Mouse (Mus musculus) frontal cortex, adult (tissue): Measurements from ENCODE around the gene Zfp599.
"Not testable (repeated sequence)": the region's sequence is repeated elsewhere in the genome, so short reads cannot be mapped to it uniquely, and the experiment has no call there.

Experiments
- ATAC-seq: cut with Nextera tagmentation; 2 replicates; pipeline ENCODE4 v1.9.2; 2017; ENCODE audit warnings: mild to moderate bottlenecking, moderate library complexity, mixed read lengths; ENCODE audit not compliant: low TSS enrichment

Gene Zfp599

GRCm38 (mm10) chr9:22259184-22260091, at the start of gene Zfp599:
Gene Zfp599, minus strand, starts transcription at chr9:22259895.
- ATAC-seq = peak; percentile 100

GRCm38 (mm10) chr9:22307920-22308262, 48.2 kb upstream of the Zfp599 start:
- not testable (repeated sequence) for ATAC-seq

- peak; percentile 98 for ATAC-seq
These were observed 47.6 kb upstream of the Zfp599 start, which contains the start of gene Zfp810 for GRCm38 (mm10) chr9:22307156-22307919. Gene Zfp810, minus strand, starts transcription at chr9:22307648.

- ATAC-seq = peak; percentile 73
These were observed 47.0 kb upstream of the Zfp599 start for GRCm38 (mm10) chr9:22306726-22307125.

- ATAC-seq = no peak
These were observed 42.5 kb upstream of the Zfp599 start for GRCm38 (mm10) chr9:22302199-22302598.

- ATAC-seq = no peak
These were observed 19.0 kb upstream of the Zfp599 start for GRCm38 (mm10) chr9:22278733-22279132.

GRCm38 (mm10) chr9:22268886-22269285, 9.2 kb upstream of the Zfp599 start:
- no peak for ATAC-seq

GRCm38 (mm10) chr9:22262611-22263010, 2.9 kb upstream of the Zfp599 start:
- ATAC-seq = no peak

GRCm38 (mm10) chr9:22261594-22261993, 1.9 kb upstream of the Zfp599 start:
- no peak for ATAC-seq

- no peak for ATAC-seq
These were observed 362 bp upstream of the Zfp599 start for GRCm38 (mm10) chr9:22260092-22260422.

GRCm38 (mm10) chr9:22258784-22259183, 911 bp downstream of the Zfp599 start:
- ATAC-seq = no peak

- no peak for ATAC-seq
These were observed 3.1 kb downstream of the Zfp599 start for GRCm38 (mm10) chr9:22256579-22256978.

GRCm38 (mm10) chr9:22244242-22244641, 15.5 kb downstream of the Zfp599 start:
- no peak for ATAC-seq

GRCm38 (mm10) chr9:22240001-22240400, 19.7 kb downstream of the Zfp599 start:
- ATAC-seq = no peak

- no peak for ATAC-seq
These were observed 29.1 kb downstream of the Zfp599 start for GRCm38 (mm10) chr9:22230556-22230955.

- no peak for ATAC-seq
These were observed 29.6 kb downstream of the Zfp599 start for GRCm38 (mm10) chr9:22230061-22230460.

GRCm38 (mm10) chr9:22229386-22230026, 30.2 kb downstream of the Zfp599 start:
- no peak for ATAC-seq

- ATAC-seq = no peak
These were observed 32.8 kb downstream of the Zfp599 start for GRCm38 (mm10) chr9:22226846-22227245.

GRCm38 (mm10) chr9:22226389-22226673, 33.4 kb downstream of the Zfp599 start:
- not testable (repeated sequence) for ATAC-seq

GRCm38 (mm10) chr9:22225581-22226388, 33.9 kb downstream of the Zfp599 start, which contains the start of gene Zfp809:
Gene Zfp809, plus strand, starts transcription at chr9:22225714.
- peak; percentile 99 for ATAC-seq
